ENCODE assay signal across 8 mouse cellular contexts in the genomic region with DNA sequence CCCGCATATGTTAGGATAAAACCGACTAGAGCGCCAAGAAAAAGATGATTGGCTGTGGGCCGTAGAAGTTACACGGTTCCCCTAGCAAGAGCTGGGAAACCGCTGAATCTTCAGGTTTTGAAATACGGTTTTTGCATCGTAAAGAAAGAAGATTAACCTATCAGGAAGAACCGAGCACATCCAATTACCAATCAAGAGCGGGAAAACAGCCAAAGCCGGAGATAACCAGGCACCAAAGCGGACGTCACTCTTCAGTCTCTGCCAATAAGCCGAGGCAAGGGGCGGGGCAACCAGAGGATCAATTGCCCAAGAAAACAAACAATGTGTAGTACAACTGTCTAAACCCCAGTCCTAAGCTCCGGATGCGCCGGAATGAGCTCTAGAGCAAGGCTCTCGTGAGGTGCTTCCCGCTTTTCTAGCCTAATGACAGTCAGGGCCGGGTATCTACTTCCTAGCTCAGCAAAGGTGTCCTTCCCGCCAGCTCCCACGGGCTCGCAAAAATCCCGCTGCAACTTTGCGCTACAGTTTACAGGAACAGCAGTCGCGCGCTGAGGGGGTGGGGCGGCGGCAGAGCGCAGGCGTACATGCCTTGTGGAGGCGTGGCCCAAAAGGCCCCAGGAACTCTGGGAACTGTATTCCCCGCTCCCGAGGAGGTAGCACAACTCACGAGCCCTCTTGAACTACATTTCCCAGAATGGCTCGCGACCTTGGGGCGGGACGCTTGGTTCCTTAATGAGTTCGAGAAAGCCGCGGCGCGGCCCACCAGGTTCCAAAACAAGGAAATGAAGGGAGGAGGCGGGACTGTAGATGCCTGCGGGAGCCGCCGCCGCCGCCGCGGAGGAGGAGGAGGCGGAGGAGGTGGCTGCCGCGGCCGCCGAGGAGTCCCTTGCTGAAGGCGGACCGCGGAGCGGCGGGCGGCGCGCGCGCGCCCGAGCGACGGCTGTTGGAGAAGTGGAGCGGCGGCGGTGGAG. TPM values are rescaled to one million over a fixed set of nuclear protein-coding genes. Genes with fewer than 3 reads are reported as not detected.
A peak's percentile ranks its signal among the peaks of the same experiment; 100 is the strongest.
DNase-seq lines count a peak whose midpoint lies in the region; ATAC-seq lines count a peak whose summit lies in the region.

No protein-coding gene starts in this region.

- peak; percentile 99 for DNase-seq in MEL-GATA-1-ER (ENCODE audit: extremely low read depth, low read depth)
- DNase-seq in cerebellum, adult 8-10 months: peak; percentile 98
- DNase-seq in forelimb bud, embryonic 11.5 days (ENCODE audit: low read depth, low spot score): peak; percentile 99
- peak; percentile 96 for DNase-seq in layer of hippocampus, adult 9-10 months (ENCODE audit: low spot score)
- peak; percentile 85 for DNase-seq in ovary, postnatal 10 days (ENCODE audit: low spot score)
- DNase-seq in thymus, postnatal 10 days (ENCODE audit: low spot score in 2 of 2): peak; percentile 95 to 98

- 0% methylated on average over 70 of the region's 76 CpGs for WGBS in lung, embryonic 16.5 days

- H3K9ac ChIP-seq in lung, embryonic 16.5 days (ENCODE audit: low read length): peak overlapping the region; percentile 91

- no peaks in the 10 kb centered on the region for H3K27me3 ChIP-seq in lung, embryonic 16.5 days (ENCODE audit: control insufficient read depth, insufficient read depth, low read depth, low read length)

- H3K4me1 ChIP-seq in lung, embryonic 16.5 days (replicated peaks; ENCODE audit: control insufficient read depth, insufficient read depth, low read length): peaks cover 11% of the 10 kb centered on the region

- H3K9me3 ChIP-seq in lung, embryonic 16.5 days (ENCODE audit: control insufficient read depth, low read length): no peaks in the 10 kb centered on the region

- H3K27ac ChIP-seq in lung, embryonic 16.5 days (ENCODE audit: low read length): peak overlapping the region; percentile 99

- peak overlapping the region; percentile 95 for H3K4me3 ChIP-seq in lung, embryonic 16.5 days (ENCODE audit: low read length)

- ATAC-seq in hematopoietic stem cell, adult 5-6 weeks (replicated peaks in 1 of 2; ENCODE audit: insufficient read depth in 1 of 2, low FRiP score in 2 of 2, low TSS enrichment in 1 of 2, low read depth in 1 of 2, poor library complexity in 2 of 2, severe bottlenecking in 2 of 2): peak; percentile 90 to 95
- peak; percentile 98 for ATAC-seq in lung, embryonic 16.5 days (ENCODE audit: low read depth)

- no peaks in the 10 kb centered on the region for H3K36me3 ChIP-seq in lung, embryonic 16.5 days (ENCODE audit: control insufficient read depth, insufficient read depth, low read length)

- H3K4me2 ChIP-seq in lung, embryonic 16.5 days (ENCODE audit: low read depth, low read length): peak overlapping the region; percentile 83

RNA-seq across cellular contexts. Expression of a gene that starts 9.5 kb away (rescaled TPM):
- 83.1 and 114 TPM in 2 replicates for total RNA-seq in hematopoietic stem cell, adult 5-6 weeks (2017)
- 9.8 and 11.3 TPM in 2 replicates for polyA plus RNA-seq in lung, embryonic 16.5 days (2015; fragmentation: Nextera tagmentation; extraction: Ambion mirVana)

RNA-seq across cellular contexts. Expression of a gene that starts 46.9 kb away (rescaled TPM):
- 181 and 193 TPM in 2 replicates for total RNA-seq in hematopoietic stem cell, adult 5-6 weeks (2017)
- 49.0 and 53.2 TPM in 2 replicates for polyA plus RNA-seq in lung, embryonic 16.5 days (2015; fragmentation: Nextera tagmentation; extraction: Ambion mirVana)

Comparison
In these comparisons a context has a peak if more than half of its experiments do, and no peak if none do; other contexts are left out.
1. Peak in every context shown above with its lines: DNase-seq, ATAC-seq, H3K4me3 ChIP-seq and H3K27ac ChIP-seq.